Mouse (Mus musculus) thymus, postnatal 25 days (tissue): ENCODE measurements around the gene Gm8922.
"Not testable (repeated sequence)": the region's sequence is repeated elsewhere in the genome, so short reads cannot be mapped to it uniquely, and the experiment has no call there.

Source experiments
- DNase-seq: peaks from one replicate; pipeline ENCODE4 v3.0.0; 2022

Gene Gm8922

GRCm38 (mm10) chr5:11681659-11682058 lies at the start of gene Gm8922:
TSS of gene Gm8922 (plus strand) at chr5:11681959.
- DNase-seq = not testable (repeated sequence)
